In genomic region chr11:114553992-114554391, GRCm38 (mm10) we compare ENCODE assay signal across 8 mouse cellular contexts.
DNase-seq lines count a peak whose midpoint lies in the region; ATAC-seq and TF ChIP-seq lines count a peak whose summit lies in the region.

No protein-coding gene starts in this region.

- TF ChIP-seq EP300 in ES-Bruce4 (IDR thresholded peaks at IDR 0.05; ENCODE audit: insufficient read depth, low read depth, low read length) = no peak; the same call in 1 of the 2 replicates

- peaks cover 11% of the 10 kb centered on the region for H3K4me1 ChIP-seq in heart, embryonic 15.5 days (replicated peaks)
- peaks cover 2% of the 10 kb centered on the region for H3K4me1 ChIP-seq in ES-Bruce4 (ENCODE audit: control insufficient read depth, insufficient read depth, low read length)
- no peaks in the 10 kb centered on the region for H3K4me1 ChIP-seq in forebrain, embryonic 14.5 days (ENCODE audit: control insufficient read depth, insufficient read depth, low read length)

- H3K27ac ChIP-seq in heart, embryonic 15.5 days = peak overlapping the region; percentile 18; the same call in 1 of the 2 replicates
- no peak overlapping the region for H3K27ac ChIP-seq in ES-Bruce4 (ENCODE audit: insufficient read depth, low read length)
- no peak overlapping the region for H3K27ac ChIP-seq in forebrain, embryonic 14.5 days (ENCODE audit: low read depth, low read length)

- H3K9me3 ChIP-seq in heart, embryonic 15.5 days (replicated peaks) = no peaks in the 10 kb centered on the region
- no peaks in the 10 kb centered on the region for H3K9me3 ChIP-seq in ES-Bruce4 (replicated peaks; ENCODE audit: control insufficient read depth, insufficient read depth, low read length, poor library complexity, severe bottlenecking)
- H3K9me3 ChIP-seq in forebrain, embryonic 14.5 days (replicated peaks; ENCODE audit: control insufficient read depth, low read length) = no peaks in the 10 kb centered on the region

- no peak for TF ChIP-seq CTCF in ES-Bruce4 (IDR thresholded peaks at IDR 0.05; ENCODE audit: low read depth, low read length)

- WGBS in heart, embryonic 15.5 days = 25% methylated on average over 13 of the region's 13 CpGs
- WGBS in forebrain, embryonic 14.5 days = 66% methylated on average over 13 of the region's 13 CpGs

- ATAC-seq in heart, embryonic 15.5 days (replicated peaks; ENCODE audit: insufficient number of reproducible peaks, insufficient read depth, low FRiP score, low read depth) = no peak
- ATAC-seq in granulocyte monocyte progenitor cell, adult 5-6 weeks (replicated peaks; ENCODE audit: poor library complexity, severe bottlenecking) = peak; percentile 90
- ATAC-seq in forebrain, embryonic 14.5 days = no peak

- H3K4me2 ChIP-seq in heart, embryonic 15.5 days = peak overlapping the region; percentile 12; the same call in 1 of the 2 replicates
- no peak overlapping the region for H3K4me2 ChIP-seq in forebrain, embryonic 14.5 days (ENCODE audit: low read length)

- TF ChIP-seq POLR2A in ES-Bruce4 (IDR thresholded peaks at IDR 0.05; ENCODE audit: insufficient read depth, low read length) = no peak

- no peak for DNase-seq in heart, adult 9 months (ENCODE audit: low spot score in 2 of 2)
- DNase-seq in lung, postnatal 36 days = peak; percentile 3
- DNase-seq in forebrain, embryonic 14.5 days (ENCODE audit: low spot score) = no peak
- DNase-seq in cerebellum, adult 9-10 months = no peak
- no peak for DNase-seq in cerebellum, adult 11-12 months

- no peaks in the 10 kb centered on the region for H3K36me3 ChIP-seq in heart, embryonic 15.5 days
- H3K36me3 ChIP-seq in ES-Bruce4 (ENCODE audit: control insufficient read depth, insufficient read depth, low read length, poor library complexity, severe bottlenecking) = no peaks in the 10 kb centered on the region
- H3K36me3 ChIP-seq in forebrain, embryonic 14.5 days (ENCODE audit: control insufficient read depth, insufficient read depth, low read length) = no peaks in the 10 kb centered on the region

- no peak overlapping the region for H3K9ac ChIP-seq in heart, embryonic 15.5 days
- H3K9ac ChIP-seq in ES-Bruce4 (ENCODE audit: low read depth, poor library complexity, severe bottlenecking) = peak overlapping the region; percentile 15; the same call in 1 of the 2 replicates
- no peak overlapping the region for H3K9ac ChIP-seq in forebrain, embryonic 14.5 days (ENCODE audit: low read length)

- H3K27me3 ChIP-seq in heart, embryonic 15.5 days = 0 out of 2 replicates have a peak, but pooled peaks cover 3% of the 10 kb centered on the region
- H3K27me3 ChIP-seq in ES-Bruce4 (ENCODE audit: control insufficient read depth, insufficient read depth, low read length, poor library complexity, severe bottlenecking) = no peaks in the 10 kb centered on the region
- no peaks in the 10 kb centered on the region for H3K27me3 ChIP-seq in forebrain, embryonic 14.5 days (replicated peaks; ENCODE audit: control insufficient read depth, insufficient read depth, low read length)

- no peak overlapping the region for H3K4me3 ChIP-seq in heart, embryonic 15.5 days
- H3K4me3 ChIP-seq in ES-Bruce4 (ENCODE audit: low read depth, low read length) = no peak overlapping the region
- H3K4me3 ChIP-seq in forebrain, embryonic 14.5 days (ENCODE audit: low read depth, low read length) = no peak overlapping the region
